Mouse (Mus musculus) erythroblast, adult 5-6 weeks (primary cell): ENCODE results near the gene Ccdc39. TPM values are rescaled to one million over a fixed set of nuclear protein-coding genes. Genes with fewer than 3 reads are reported as not detected.

Experiments
- ATAC-seq: replicated peaks from 2 replicates; pipeline ENCODE4 v1.8.0; 2016; ENCODE audit warnings: moderate number of reproducible peaks, mild to moderate bottlenecking, moderate TSS enrichment, inconsistent platforms; ENCODE audit not compliant: poor library complexity, low FRiP score, severe bottlenecking
- total RNA-seq, 2 experiments: library from RNA; stranded (forward) in 1 of 2; stranded (reverse) in 1 of 2; fragments of 150-400 nt in 1 of 2; fragments of 200-764, 138-1000 nt in 1 of 2; gene quantifications; 2 replicates each; pipeline versions ENCODE4 v1.2.3 to v1.2.4; 2015 to 2017; ENCODE audit warnings: low replicate concordance in 2 of 2

The Ccdc39 gene
- total RNA-seq, 2 experiments from 2014 or later = 0.17 TPM; not detected in 1

DNA sequence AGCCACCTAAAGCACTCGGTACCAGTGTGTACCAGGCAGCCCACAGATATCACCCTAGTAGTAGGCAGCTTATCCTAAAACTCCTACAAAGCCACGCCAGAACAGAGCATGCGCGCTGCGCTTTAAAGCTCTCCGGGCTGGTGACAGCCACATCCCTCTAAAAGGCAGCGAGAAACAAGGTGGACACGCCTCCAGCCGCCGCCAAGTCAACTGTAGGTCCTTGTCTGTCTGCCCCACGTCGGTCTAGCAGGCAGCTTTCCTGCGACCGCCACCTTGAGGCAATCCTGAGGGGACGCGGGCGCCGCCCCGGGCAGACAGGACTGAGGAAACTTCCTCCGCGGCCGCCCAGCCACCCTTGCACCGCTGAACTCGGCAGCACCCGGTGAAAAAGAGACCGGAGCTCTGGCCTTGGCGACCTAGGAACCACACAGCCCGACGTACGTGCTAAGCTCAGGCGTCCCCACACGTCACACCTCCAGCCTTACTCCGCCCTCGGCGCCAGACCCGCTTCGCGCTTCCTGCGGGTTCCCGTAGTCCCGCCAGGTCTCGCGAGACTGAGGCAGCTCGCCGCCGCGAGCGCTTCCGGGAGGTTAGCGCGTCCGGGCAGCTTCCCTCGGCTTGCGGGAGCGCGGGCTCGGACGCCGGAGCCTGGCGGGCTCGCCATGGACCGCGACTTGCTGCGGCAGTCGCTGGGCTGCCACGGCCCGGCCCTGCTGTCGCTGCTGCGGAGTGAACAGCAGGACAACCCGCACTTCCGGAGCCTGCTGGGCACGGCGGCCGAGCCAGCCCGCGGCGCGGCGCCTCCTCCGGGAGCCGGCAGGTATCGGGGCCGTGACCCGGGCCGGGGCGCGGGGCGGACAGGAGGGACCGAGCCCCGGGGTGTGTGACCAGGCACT is 44.2 kb downstream of the Ccdc39 start, which contains the start of gene Ttc14:
Gene Ttc14 (plus strand): TSS at position 216 of the 896 bp plus-strand sequence.
- peak; percentile 97 for ATAC-seq

DNA sequence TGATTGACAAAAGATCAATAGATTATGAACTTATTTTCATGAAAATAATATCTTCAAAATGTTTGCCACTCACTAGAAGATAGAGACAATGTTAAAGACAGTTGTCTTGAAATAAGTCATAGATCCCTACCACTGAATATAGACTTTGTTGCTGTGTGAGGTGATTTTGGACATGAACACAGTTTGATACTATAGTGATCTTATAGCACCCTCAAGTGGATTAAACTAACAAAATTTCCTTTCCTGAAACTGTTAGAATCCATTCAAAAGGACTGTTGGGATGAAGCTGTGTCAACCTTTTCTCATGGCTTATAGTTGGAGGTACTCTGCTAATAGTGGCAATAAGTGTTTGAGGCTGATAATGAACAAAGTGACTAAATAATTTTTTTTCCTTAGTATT is 53.1 kb downstream of the Ccdc39 start:
- no peak for ATAC-seq

Other genes with a start within 250 kb of the Ccdc39 start
- 34.0 and 37.8 TPM in 2 replicates for gene Ttc14, start 44.5 kb downstream of the Ccdc39 start, total RNA-seq (2015; ENCODE audit: low replicate concordance)
- gene Ttc14, start 44.5 kb downstream of the Ccdc39 start, total RNA-seq (2017; ENCODE audit: low replicate concordance) = 48.7 and 78.9 TPM in 2 replicates
- gene Fxr1, start 175.6 kb upstream of the Ccdc39 start, total RNA-seq (2015; ENCODE audit: low replicate concordance) = 41.8 and 48.0 TPM in 2 replicates
- 83.4 and 93.7 TPM in 2 replicates for gene Fxr1, start 175.6 kb upstream of the Ccdc39 start, total RNA-seq (2017; ENCODE audit: low replicate concordance)
- gene Dnajc19, start 237.0 kb upstream of the Ccdc39 start, total RNA-seq (2015; ENCODE audit: low replicate concordance) = 19.4 and 27.5 TPM in 2 replicates
- gene Dnajc19, start 237.0 kb upstream of the Ccdc39 start, total RNA-seq (2017; ENCODE audit: low replicate concordance) = 22.7 and 36.1 TPM in 2 replicates